Mouse (Mus musculus): ENCODE data around the gene Arf1.

- TF ChIP-seq CTCF (IDR thresholded peaks at IDR 0.05; ENCODE audit: low read depth, low read length) = no peak
- TF ChIP-seq POLR2A (IDR thresholded peaks at IDR 0.05; ENCODE audit: borderline replicate concordance, low read depth, low read length) = no peak
These were observed 42.6 kb downstream of the Arf1 start for GRCm38 (mm10) chr11:59185490-59185889.
